Mouse (Mus musculus): ENCODE measurements at regions not wholly inside any gene's neighbourhood (a gene's known extent, or its start where the extent isn't known, plus 50 kb on each side); places are given as distances from the start of the nearest gene placed in this dataset.

DNA sequence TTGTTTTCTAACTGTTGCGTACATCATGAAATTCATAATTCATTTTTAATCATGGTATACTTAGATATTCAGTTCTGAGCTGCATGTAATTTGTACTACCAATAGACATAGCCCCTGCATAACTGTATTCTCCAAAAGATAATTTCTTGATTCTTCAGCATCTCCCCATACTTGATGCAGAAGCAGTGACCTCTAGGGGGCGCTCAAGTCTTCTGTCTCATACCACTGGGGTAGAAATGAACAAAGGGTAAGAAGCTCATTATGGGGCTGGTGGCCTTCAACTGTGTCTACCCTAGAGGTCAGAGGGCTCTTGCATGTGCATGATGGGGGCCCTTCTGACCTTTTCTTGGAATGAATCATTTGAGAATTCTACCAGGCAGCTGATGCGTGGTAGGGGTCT is 85.6 kb upstream of the H2al1a start:
- no peak for TF ChIP-seq CTCF (IDR thresholded peaks at IDR 0.05; ENCODE audit: low read depth, low read length)
- no peak for TF ChIP-seq POLR2A (IDR thresholded peaks at IDR 0.05; ENCODE audit: insufficient read depth, low read length)
- TF ChIP-seq EP300 (IDR thresholded peaks at IDR 0.05; ENCODE audit: insufficient read depth, low read depth, low read length) = no peak
